Mouse (Mus musculus): ENCODE measurements around the gene Ccdc102a. TPM values are rescaled to one million over a fixed set of nuclear protein-coding genes. Genes with fewer than 3 reads are reported as not detected.

The Ccdc102a gene
- 1 to 10 TPM; 1.5 to 1.7 TPM for total RNA-seq (2021)

DNA sequence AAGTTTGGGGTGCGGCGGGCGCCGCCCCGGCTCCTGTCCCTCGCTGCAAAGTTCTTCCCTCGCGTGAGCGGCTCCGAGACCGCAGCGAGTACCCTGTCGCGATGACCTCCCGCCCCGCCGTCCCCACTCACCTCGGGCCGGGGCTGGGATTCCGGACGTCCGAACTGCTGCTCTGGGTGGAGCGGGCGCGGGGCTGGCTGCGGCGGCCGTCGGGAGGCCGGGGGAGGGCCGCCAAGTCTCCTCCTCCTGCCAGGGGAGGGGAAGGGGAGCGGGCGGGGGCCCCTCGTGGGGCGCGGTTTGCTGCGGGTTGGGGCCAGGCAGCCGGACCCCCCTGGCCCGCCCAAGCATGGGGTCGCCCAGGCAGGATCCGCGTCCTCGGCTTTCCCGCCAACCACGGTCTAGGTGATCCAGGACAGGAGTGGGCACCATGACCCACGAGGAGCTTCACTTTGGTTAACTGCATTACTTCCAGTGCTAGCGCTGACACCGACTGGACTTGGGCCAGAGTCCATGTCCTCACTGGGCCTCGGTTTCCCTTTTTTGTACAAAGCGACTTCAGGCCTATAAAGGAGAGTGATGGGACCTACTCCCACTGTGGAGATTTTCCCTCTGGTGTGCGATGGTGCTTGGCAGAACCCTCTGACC lies at the start of gene Ccdc102a:
TSS of gene Ccdc102a (minus strand) at position 248 of the 645 bp plus-strand sequence.
- DNase-seq (ENCODE audit: low spot score in 2 of 2): no peak
- intact Hi-C loops (cut with DNase I): no loop called here

DNA sequence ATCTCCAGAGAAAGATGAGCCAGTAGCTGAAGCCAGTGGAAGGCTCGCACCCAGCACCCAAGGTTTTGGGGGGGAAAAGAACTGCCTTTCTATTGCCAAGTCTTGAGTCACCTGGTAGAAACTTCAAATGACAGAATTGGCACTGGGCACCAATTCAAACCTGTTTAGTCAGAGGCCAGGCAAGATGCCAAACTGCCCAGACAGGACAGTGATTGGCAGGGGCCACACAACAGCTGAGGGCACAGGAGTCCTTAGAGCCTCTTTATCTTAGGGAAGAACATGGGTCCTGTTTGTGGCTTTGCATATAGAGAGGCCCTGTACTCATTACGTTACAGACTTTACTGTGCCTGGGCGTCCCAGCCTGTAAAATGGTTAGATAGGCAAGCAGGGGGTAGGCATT lies 49.7 kb upstream of the Ccdc102a start:
- intact Hi-C loops (cut with DNase I): loop anchor here (2.0 kb wide), 1 partner anchor 33 kb away; no protein-coding TSS in a partner anchor
- no peak for DNase-seq (ENCODE audit: low spot score in 2 of 2)

DNA sequence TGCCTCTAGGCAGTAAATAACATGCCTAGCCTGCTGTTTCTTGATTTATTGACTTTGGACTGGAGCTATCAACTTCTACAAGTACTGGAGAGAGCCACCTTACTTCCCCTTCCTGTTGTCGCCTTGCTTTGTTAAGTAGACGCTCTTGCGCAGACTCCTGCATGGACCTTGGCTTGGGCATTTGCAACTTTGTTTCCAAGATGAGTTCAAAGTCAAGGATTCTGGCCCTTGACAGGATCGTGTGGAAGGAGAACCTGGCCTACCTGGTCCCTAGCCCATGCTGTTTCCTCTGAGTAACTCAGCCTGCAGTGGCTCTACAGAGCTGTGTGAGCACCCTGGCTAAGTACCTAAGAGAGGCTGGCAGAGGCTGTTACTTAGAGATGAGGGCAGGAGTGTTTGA lies 49.2 kb upstream of the Ccdc102a start:
- DNase-seq (ENCODE audit: low spot score in 2 of 2): no peak
- intact Hi-C loops (cut with DNase I): loop anchor here (2.0 kb wide), 1 partner anchor 34 kb away; no protein-coding TSS in a partner anchor

DNA sequence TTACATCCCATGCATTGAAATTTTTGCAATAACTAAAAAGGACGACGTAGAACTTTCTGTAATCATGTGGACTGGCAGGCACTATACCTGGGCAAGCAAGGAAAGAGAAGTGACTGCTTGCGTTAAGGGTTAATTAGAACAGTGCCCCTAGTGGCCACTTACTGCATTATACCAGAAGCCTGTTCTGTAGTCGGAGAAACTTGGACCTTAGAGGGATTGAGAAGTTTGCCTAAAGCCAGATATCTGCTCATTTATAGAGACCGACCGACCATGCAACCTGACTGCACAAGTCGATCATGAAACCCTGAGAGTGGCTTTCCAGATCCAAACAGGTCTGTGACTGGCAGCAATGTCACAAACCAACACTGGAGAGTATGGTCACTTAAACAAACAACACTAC lies 48.7 kb upstream of the Ccdc102a start:
- intact Hi-C loops (cut with DNase I): loop anchor here (2.0 kb wide), 1 partner anchor 34 kb away; no protein-coding TSS in a partner anchor
- DNase-seq (ENCODE audit: low spot score in 2 of 2): peak; percentile 38 to 59

DNA sequence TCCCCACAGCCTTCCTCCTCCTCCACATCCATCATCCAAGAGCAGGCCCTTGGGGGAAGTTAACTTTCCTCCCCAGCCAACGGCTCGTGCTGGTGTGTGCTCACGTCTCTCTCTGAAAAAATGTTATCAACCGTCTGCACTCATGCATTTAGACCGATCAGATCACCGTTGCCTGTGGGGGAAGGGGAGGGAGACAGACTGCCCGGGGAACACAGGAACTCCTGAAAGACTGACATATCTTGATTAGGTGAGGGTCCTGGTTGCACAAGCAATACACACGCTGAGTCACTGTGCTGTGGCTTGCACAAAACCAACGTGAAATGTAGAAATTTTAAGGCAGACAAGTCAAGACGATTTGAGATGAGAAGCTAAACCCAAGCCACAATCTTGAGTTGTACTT lies 46.9 kb upstream of the Ccdc102a start:
- DNase-seq (ENCODE audit: low spot score in 2 of 2): no peak
- intact Hi-C loops (cut with DNase I): no loop called here

GRCm38 (mm10) chr8:94962201-94962600 lies 44.3 kb upstream of the Ccdc102a start:
- intact Hi-C loops (cut with DNase I): no loop called here
- no peak for DNase-seq (ENCODE audit: low spot score in 2 of 2)

DNA sequence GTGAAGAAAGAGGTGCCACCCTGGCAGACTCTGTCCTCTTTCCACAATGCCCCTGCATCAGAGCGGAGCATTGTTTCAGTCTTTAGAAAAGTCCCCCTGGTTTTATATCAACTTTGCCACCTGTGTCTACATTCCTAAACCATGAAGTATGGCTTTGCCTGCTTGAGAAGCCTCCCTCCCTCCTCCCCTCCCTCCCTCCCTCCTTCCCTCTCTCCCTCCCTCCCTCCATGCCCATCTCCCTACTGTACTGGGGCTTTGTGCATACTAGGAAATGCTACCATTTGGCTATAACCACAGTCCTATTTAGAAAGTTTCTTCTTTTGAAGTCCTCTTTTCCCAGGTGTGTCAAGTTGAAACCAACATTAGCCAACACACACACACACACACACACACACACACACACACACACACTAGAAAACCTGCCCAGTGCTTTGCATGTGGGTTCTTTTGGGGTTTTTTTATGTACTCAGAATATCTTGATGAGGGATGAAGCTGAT lies 38.2 kb upstream of the Ccdc102a start:
- DNase-seq (ENCODE audit: low spot score in 2 of 2): no peak
- intact Hi-C loops (cut with DNase I): no loop called here

DNA sequence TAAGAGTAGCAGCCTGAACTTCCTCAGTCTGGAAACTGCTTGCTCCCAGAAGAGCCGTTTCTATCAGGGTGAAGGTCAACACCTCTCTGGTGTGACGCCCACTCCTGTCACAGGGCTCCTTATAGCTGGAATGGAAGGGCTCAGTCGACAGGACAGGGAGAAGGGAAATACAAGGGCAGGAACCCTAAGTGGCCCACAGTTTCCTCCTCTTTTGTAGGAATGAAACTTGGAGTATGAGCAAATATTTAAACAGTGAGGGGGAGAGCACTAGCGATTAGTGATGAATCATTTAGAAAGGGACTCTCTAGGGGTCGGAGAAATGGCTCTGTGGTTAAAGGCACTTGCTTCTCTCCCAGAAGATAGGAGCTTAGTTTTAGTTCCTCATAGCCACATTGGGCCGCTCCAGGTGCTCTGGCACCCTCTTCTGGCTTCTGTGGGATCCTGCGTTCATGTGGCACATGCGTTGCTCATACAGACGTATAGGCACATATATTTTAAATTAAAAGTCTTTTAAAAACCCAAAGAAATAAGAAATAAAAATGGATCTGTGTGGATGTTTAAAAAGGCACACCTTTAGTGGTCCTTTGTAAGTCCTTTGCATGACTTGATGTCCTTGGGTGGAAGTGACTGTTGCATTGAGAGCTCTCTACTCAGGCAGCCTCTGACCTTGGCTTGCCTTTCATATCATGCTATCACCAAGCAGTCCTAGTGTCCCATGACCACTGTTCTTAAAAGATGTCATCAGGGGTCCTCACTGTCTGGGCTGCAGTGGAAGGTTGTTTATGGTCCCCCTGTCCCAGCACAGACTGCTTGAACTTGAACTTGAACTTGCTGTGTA lies 37.2 kb upstream of the Ccdc102a start:
- DNase-seq (ENCODE audit: low spot score in 2 of 2): peak; percentile 39 to 69
- intact Hi-C loops (cut with DNase I): loop anchor here (5.0 kb wide), 1 partner anchor 252 kb away; no protein-coding TSS in a partner anchor

DNA sequence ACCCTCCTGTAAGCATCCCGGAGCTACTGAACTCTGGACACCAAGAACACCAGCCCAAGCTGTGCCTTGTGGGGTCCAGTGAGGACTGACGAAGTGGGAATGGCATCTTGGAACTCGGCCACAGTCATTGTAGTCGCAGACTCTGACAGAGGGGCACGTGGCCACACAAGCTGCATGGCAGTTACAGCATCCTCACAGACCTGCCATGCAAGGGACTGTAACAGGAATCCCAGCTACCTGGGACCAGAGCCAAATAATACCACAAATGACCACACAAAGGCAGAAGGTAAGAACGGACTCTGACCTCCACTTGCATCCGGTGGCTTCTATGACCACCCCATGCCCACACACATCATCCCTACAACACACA lies 36.5 kb upstream of the Ccdc102a start:
- DNase-seq (ENCODE audit: low spot score in 2 of 2): no peak
- intact Hi-C loops (cut with DNase I): loop anchor here (5.0 kb wide), 1 partner anchor 253 kb away; no protein-coding TSS in a partner anchor

- no peak for DNase-seq (ENCODE audit: low spot score in 2 of 2)
- intact Hi-C loops (cut with DNase I): loop anchor here (5.0 kb wide), 1 partner anchor 254 kb away; no protein-coding TSS in a partner anchor
Observed at GRCm38 (mm10) chr8:94953624-94954367, 35.9 kb upstream of the Ccdc102a start.

DNA sequence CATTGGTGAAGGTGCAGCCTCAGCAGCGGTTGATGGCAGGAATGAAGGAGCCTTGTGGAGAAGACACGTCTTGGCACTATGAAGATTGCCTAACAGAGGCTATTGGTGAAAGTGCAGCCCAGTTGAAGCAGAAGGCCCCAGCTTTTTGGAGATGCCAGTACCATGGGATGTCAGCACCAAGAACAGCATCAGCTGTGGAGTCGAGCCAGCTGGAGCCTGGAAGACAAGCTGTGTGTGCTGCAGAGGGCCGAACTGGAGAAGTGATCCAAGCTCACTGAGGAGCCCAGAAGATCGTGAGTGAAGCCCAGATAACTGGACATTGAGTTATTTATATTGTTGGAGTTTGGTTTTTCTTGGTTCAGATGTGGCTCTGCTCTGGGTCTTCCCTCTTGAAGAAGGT lies 34.2 kb upstream of the Ccdc102a start:
- DNase-seq (ENCODE audit: low spot score in 2 of 2): no peak
- intact Hi-C loops (cut with DNase I): loop anchor here (5.0 kb wide), 1 partner anchor 255 kb away; no protein-coding TSS in a partner anchor

DNA sequence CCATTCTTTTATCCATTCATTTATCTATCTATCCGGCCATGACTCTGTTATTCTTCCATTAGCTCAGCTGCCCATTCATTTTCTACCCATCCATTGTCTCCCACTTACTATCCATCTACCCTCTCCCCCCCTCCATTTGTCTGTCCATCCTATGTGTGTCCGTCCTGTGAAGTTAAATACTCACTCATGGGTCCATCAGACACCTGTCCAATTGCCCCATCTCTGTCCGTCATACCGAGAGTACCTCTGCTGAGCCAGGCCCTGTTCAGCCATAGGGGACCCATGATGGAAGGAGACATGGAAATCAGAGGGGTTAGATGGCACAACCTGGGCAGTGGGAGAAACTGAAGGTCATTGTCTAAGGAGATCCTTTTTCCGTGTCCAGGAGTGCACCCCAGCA lies 32.6 kb upstream of the Ccdc102a start:
- no peak for DNase-seq (ENCODE audit: low spot score in 2 of 2)
- intact Hi-C loops (cut with DNase I): loop anchor here (1.0 to 5.0 kb wide), 2 partner anchors 51 to 257 kb away; no protein-coding TSS in a partner anchor

DNA sequence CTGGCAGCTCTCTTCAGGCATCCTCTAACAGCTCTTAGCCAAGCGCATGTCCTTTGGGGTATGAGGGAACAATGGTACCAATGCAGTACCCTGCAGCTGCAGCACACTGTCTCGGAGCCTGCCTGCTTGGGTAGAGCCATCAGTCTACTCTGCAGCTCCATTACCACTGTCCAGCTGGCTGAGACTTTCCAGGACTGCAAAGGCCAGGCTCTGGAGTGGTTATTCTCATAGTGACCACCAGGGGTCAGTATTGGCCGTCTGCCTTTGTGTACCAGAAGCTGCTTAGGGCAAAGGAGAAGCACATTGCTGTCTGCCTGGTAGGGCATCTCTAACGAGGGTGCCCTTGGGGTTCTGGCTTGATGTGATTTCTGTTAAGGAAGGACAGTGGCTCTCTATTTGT lies 32.1 kb upstream of the Ccdc102a start:
- intact Hi-C loops (cut with DNase I): loop anchor here (1.0 to 5.0 kb wide), 2 partner anchors 51 to 257 kb away; no protein-coding TSS in a partner anchor

GRCm38 (mm10) chr8:94949010-94949409 lies 31.1 kb upstream of the Ccdc102a start:
- intact Hi-C loops (cut with DNase I): loop anchor here (5.0 kb wide), 1 partner anchor 128 kb away; no protein-coding TSS in a partner anchor

More for the DNA sequence above, 32.1 kb upstream of the Ccdc102a start:
- DNase-seq (ENCODE audit: low spot score in 2 of 2): peak; percentile 82 to 87

DNA sequence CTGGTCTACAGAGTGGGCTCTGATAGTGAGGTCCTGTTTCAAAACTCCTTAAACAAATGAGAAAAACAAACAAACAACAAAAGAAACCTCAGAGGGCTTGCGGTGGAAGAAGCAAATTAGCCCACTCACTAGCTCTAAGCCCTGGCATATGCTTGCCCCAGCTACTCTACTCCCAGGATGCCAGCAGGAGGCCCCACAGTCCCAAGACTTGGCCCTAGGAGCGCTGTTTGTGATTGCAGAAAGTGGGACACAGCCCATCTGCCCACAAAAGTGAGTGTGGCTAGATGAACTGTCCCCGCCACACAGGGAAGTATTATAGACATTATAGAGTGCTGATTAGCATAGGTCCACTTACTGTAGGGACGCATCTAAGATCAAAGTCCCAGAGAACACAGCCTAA lies 30.5 kb upstream of the Ccdc102a start:
- no peak for DNase-seq (ENCODE audit: low spot score in 2 of 2)
- intact Hi-C loops (cut with DNase I): loop anchor here (5.0 kb wide), 1 partner anchor 129 kb away; no protein-coding TSS in a partner anchor

More at GRCm38 (mm10) chr8:94949010-94949409, 31.1 kb upstream of the Ccdc102a start:
- no peak for DNase-seq (ENCODE audit: low spot score in 2 of 2)

GRCm38 (mm10) chr8:94945185-94945584 lies 27.3 kb upstream of the Ccdc102a start:
- peak; percentile 70 to 92 for DNase-seq (ENCODE audit: low spot score in 2 of 2)
- intact Hi-C loops (cut with DNase I): loop anchor here (5.0 kb wide), 1 partner anchor 132 kb away; no protein-coding TSS in a partner anchor

DNA sequence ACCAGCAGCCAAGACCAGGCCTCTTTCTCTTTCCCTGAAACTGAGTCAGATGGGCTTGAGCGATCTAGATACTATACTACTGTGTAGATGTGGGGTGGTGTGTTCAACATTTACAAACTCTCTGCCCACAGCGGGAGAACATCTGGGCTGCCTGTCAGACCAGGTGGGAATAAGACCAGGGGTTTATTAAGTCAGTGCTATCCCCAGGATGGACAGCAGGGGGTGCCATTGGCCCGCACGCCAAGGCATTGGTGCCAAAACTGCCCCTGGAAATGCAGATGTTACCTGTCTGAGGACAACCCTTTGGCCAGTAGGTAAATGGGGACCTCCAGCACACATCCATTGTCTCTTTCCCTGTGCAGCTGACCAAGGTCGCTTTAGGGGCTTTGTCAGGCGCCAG lies 24.7 kb upstream of the Ccdc102a start:
- peak; percentile 52 to 56 for DNase-seq (ENCODE audit: low spot score in 2 of 2)
- intact Hi-C loops (cut with DNase I): loop anchor here (5.0 kb wide), 1 partner anchor 295 kb away; no protein-coding TSS in a partner anchor

- intact Hi-C loops (cut with DNase I): no loop called here
- DNase-seq (ENCODE audit: low spot score in 2 of 2): no peak
Observed at GRCm38 (mm10) chr8:94935172-94935571, 17.3 kb upstream of the Ccdc102a start.

DNA sequence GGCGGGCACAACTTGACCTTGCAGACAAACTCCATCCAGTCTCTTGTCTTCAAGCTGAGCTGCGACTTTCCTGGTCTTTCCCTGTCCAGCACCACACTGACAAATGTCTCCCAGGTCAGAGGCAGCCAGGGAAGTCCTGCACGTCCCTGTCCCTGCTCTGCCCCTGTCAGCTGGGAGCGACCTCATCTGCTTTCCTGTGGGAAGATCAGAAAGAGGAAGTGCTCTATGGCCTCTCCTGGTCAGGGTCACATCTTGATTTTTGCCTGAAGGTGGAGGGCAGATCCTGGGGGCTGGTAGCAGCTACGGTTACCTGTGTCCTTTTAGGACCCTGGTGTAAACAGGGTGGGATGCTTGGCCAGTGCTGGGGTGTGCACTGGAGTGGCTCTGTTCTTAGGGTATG lies 16.0 kb upstream of the Ccdc102a start:
- intact Hi-C loops (cut with DNase I): no loop called here
- no peak for DNase-seq (ENCODE audit: low spot score in 2 of 2)
